Comparison of ENCODE assay signal across 1 mouse cellular context in genomic region chr9:121880840-121881239, GRCm38 (mm10).
TF ChIP-seq lines count a peak whose summit lies in the region.

No protein-coding gene starts in this region.

TF ChIP-seq in CH12.LX, 34 proteins besides CTCF, POLR2A, EP300 and RAD21 (continued from another document):
- TF ChIP-seq USF1 (IDR thresholded peaks at IDR 0.05; ENCODE audit: low read depth, low read length) (peak; percentile 15; the same call in 1 of the 2 replicates), ELF1 (IDR thresholded peaks at IDR 0.05; ENCODE audit: low read depth, low read length) (peak; percentile 46; the same call in 1 of the 2 replicates), SMC3 (IDR thresholded peaks at IDR 0.05; ENCODE audit: low read depth, low read length) (peak; percentile 94), ZMIZ1 (IDR thresholded peaks at IDR 0.05; ENCODE audit: low read depth, low read length) (no peak), MAZ (IDR thresholded peaks at IDR 0.05; ENCODE audit: low read depth, low read length) (peak; percentile 63)
